Mouse (Mus musculus) C2C12 (cell line): ENCODE data around the gene Abcc1.

ENCODE experiments used
- CEBPB ChIP-seq: IDR thresholded peaks from one replicate; pipeline ENCODE4 v1.6.1; 2011; ENCODE audit warnings: low read depth, mild to moderate bottlenecking, control low read depth, moderate library complexity
- CTCF ChIP-seq: IDR thresholded peaks from one replicate; pipeline ENCODE4 v1.5.1; 2011; ENCODE audit not compliant: control insufficient read depth, insufficient read depth, insufficient read length
- FOSL1 ChIP-seq: IDR thresholded peaks from one replicate; pipeline ENCODE4 v1.8.0; 2011; ENCODE audit warnings: mild to moderate bottlenecking, low read length; ENCODE audit not compliant: poor library complexity, insufficient read depth, severe bottlenecking
- MAX ChIP-seq: IDR thresholded peaks from one replicate; pipeline ENCODE4 v1.6.1; 2011; ENCODE audit warnings: mild to moderate bottlenecking, control low read depth
- MYOD1 ChIP-seq: IDR thresholded peaks from one replicate; pipeline ENCODE4 v1.6.1; 2011; ENCODE audit warnings: low read depth; ENCODE audit not compliant: control insufficient read depth, insufficient read length
- MYOG ChIP-seq: IDR thresholded peaks from one replicate; pipeline ENCODE4 v1.6.1; 2011; ENCODE audit not compliant: control insufficient read depth, insufficient read length; ENCODE audit errors: extremely low read depth
- USF1 ChIP-seq: IDR thresholded peaks from one replicate; pipeline ENCODE4 v1.6.1; 2011; ENCODE audit warnings: low read depth, mild to moderate bottlenecking, control low read depth, moderate library complexity

GRCm38 (mm10) chr16:14364066-14364465, 2.7 kb downstream of the Abcc1 start:
- no peak for TF ChIP-seq CTCF
- no peak for TF ChIP-seq MYOD1
- TF ChIP-seq MYOG: no peak
- TF ChIP-seq MAX: no peak
- TF ChIP-seq USF1: no peak
- no peak for TF ChIP-seq CEBPB
- no peak for TF ChIP-seq FOSL1
